Mouse (Mus musculus) ES-Bruce4 (cell line): ENCODE measurements around the gene Jsrp1. TPM values are rescaled to one million over a fixed set of nuclear protein-coding genes. Genes with fewer than 3 reads are reported as not detected.

ENCODE experiments used
- H3K27ac ChIP-seq: 2 replicates; pipeline ENCODE4 v1.5.1; 2012; ENCODE audit warnings: low read length, inconsistent platforms; ENCODE audit not compliant: insufficient read depth
- H3K27me3 ChIP-seq: 2 replicates; pipeline ENCODE4 v1.6.1; 2012; ENCODE audit warnings: mild to moderate bottlenecking, low read length, inconsistent platforms; ENCODE audit not compliant: control insufficient read depth, poor library complexity, insufficient read depth, severe bottlenecking
- H3K36me3 ChIP-seq: 2 replicates; pipeline ENCODE4 v1.6.1; 2012; ENCODE audit warnings: inconsistent platforms, mild to moderate bottlenecking, low read length, moderate library complexity; ENCODE audit not compliant: control insufficient read depth, poor library complexity, insufficient read depth, severe bottlenecking
- H3K4me1 ChIP-seq: one replicate; pipeline ENCODE4 v1.8.1; 2011; ENCODE audit warnings: low read length; ENCODE audit not compliant: control insufficient read depth, insufficient read depth
- H3K4me3 ChIP-seq: 2 replicates; pipeline ENCODE4 v1.5.1; 2011; ENCODE audit warnings: low read depth, mild to moderate bottlenecking, low read length
- H3K9ac ChIP-seq: 2 replicates; pipeline ENCODE4 v1.6.1; 2012; ENCODE audit warnings: low read depth, mild to moderate bottlenecking, inconsistent platforms; ENCODE audit not compliant: poor library complexity, severe bottlenecking
- H3K9me3 ChIP-seq: replicated peaks from 2 replicates; pipeline ENCODE4 v1.6.1; 2012; ENCODE audit warnings: mild to moderate bottlenecking, low read length, inconsistent platforms; ENCODE audit not compliant: control insufficient read depth, poor library complexity, insufficient read depth, severe bottlenecking
- CTCF ChIP-seq: IDR thresholded peaks from one replicate; pipeline ENCODE4 v1.8.1; 2011; ENCODE audit warnings: low read depth, low read length
- EP300 ChIP-seq: IDR thresholded peaks from 2 replicates; pipeline ENCODE4 v1.6.1; 2011; ENCODE audit warnings: low read depth, low read length; ENCODE audit not compliant: insufficient read depth
- POLR2A ChIP-seq: IDR thresholded peaks from one replicate; pipeline ENCODE4 v1.8.1; 2011; ENCODE audit warnings: low read length; ENCODE audit not compliant: insufficient read depth
- polyA plus RNA-seq: library from polyadenylated mRNA; stranded (reverse); fragments of >200 nt; gene quantifications from 2 replicates; pipeline ENCODE4 v1.2.4, GENCODE M21; 2011; ENCODE audit warnings: low read depth; ENCODE audit not compliant: missing spikeins, insufficient read depth, insufficient read length

Jsrp1 gene
- polyA plus RNA-seq, 1 experiment, result 0.85 TPM

GRCm38 (mm10) chr10:80808099-80808984 is 5.0 kb downstream of the Jsrp1 start:
- Histone ChIP-seq H3K4me3 (peak overlapping the region; percentile 5), H3K4me1 (peaks cover 3% of the 10 kb centered on the region), H3K9ac (peak overlapping the region; percentile 60), H3K27ac (no peak overlapping the region), H3K27me3 (no peaks in the 10 kb centered on the region), H3K9me3 (no peaks in the 10 kb centered on the region), H3K36me3 (peaks cover 5% of the 10 kb centered on the region)
- no peak for TF ChIP-seq CTCF
- TF ChIP-seq POLR2A, result no peak
- TF ChIP-seq EP300, result no peak

DNA sequence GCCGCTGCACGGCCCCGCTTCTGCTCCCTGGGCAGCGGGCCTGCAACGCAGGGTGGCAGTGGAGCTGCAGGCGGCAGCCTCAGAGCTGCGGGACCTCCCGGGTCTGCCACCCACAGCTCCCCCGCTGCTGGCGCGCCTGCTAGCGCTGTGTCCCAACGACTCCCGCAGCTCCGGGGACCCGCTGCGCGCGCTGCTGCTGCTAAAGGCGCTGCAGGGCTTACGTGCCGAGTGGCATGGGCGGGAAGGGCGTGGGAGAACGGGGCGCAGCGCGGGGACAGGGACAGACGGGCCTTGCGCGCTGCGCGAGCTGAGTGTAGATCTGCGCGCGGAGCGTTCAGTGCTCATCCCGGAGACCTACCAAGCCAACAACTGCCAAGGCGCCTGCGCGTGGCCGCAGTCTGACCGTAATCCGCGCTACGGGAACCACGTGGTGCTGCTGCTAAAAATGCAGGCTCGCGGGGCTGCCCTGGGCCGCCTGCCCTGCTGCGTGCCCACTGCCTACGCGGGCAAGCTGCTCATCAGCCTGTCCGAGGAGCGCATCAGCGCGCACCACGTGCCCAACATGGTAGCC is 6.2 kb downstream of the Jsrp1 start:
- no peaks in the 10 kb centered on the region for H3K27me3 ChIP-seq
- H3K4me3 ChIP-seq, result peak overlapping the region; percentile 70
- no peak for TF ChIP-seq EP300
- peak overlapping the region; percentile 57 for H3K9ac ChIP-seq
- H3K4me1 ChIP-seq, result peaks cover 3% of the 10 kb centered on the region
- H3K9me3 ChIP-seq, result no peaks in the 10 kb centered on the region
- peaks cover 13% of the 10 kb centered on the region for H3K36me3 ChIP-seq
- no peak overlapping the region for H3K27ac ChIP-seq

GRCm38 (mm10) chr10:80806341-80807056 is 6.8 kb downstream of the Jsrp1 start:
- Histone ChIP-seq H3K27ac (no peak overlapping the region), H3K27me3 (no peaks in the 10 kb centered on the region), H3K4me3 (peak overlapping the region; percentile 70), H3K36me3 (peaks cover 14% of the 10 kb centered on the region), H3K4me1 (peaks cover 3% of the 10 kb centered on the region), H3K9ac (peak overlapping the region; percentile 57), H3K9me3 (no peaks in the 10 kb centered on the region)
- TF ChIP-seq POLR2A, result no peak

DNA sequence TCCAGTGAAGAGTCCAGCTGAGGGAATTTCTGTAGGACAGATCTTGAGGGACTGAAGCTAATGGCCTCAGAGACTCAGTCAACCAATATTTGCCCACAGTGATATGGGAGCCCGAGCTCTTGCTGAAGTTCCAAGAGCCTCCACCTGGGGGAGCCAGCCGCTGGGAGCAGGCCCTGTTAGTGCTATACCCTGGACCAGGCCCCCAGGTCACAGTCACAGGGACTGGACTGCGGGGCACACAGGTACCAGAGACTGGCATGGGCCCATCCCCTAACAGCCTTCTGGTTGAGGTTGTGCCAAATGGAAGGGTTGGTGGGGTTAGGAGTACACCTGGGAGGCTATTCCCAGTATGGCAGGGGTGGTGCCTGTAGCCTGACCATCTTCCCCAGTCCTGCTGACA is 7.4 kb downstream of the Jsrp1 start:
- peaks cover 3% of the 10 kb centered on the region for H3K4me1 ChIP-seq
- no peak overlapping the region for H3K9ac ChIP-seq
- H3K4me3 ChIP-seq, result peak overlapping the region; percentile 70
- no peaks in the 10 kb centered on the region for H3K9me3 ChIP-seq
- H3K36me3 ChIP-seq, result peaks cover 20% of the 10 kb centered on the region
- no peak overlapping the region for H3K27ac ChIP-seq
- no peaks in the 10 kb centered on the region for H3K27me3 ChIP-seq
- no peak for TF ChIP-seq EP300
- TF ChIP-seq CTCF, result peak; percentile 70

DNA sequence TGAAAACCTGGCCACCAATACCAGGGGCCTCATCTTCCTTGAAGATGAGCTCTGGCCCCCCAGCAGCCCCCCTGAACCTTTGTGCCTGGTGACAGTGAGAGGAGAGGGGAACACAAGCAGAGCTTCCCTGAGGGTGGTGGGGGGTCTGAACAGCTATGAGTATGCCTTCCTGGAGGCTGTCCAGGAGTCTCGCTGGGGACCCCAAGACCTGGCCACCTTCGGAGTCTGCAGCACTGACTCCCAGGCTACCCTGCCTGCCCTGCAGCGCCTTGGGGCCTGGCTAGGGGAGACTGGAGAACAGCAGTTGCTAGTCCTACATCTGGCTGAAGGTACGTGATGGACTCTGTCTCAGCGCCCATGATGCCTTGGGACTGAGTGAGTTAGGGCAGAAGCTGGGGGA is 8.0 kb downstream of the Jsrp1 start:
- H3K27ac ChIP-seq, result no peak overlapping the region
- H3K9ac ChIP-seq, result no peak overlapping the region
- H3K9me3 ChIP-seq, result no peaks in the 10 kb centered on the region
- H3K4me1 ChIP-seq, result peaks cover 3% of the 10 kb centered on the region
- H3K27me3 ChIP-seq, result no peaks in the 10 kb centered on the region
- TF ChIP-seq CTCF (no peak), EP300 (no peak), POLR2A (no peak)
- peaks cover 20% of the 10 kb centered on the region for H3K36me3 ChIP-seq
- H3K4me3 ChIP-seq, result no peak overlapping the region

GRCm38 (mm10) chr10:80804916-80805315 is 8.4 kb downstream of the Jsrp1 start, which contains the start of gene Amh:
Amh (plus strand) TSS chr10:80805243.
- Histone ChIP-seq H3K36me3 (peaks cover 20% of the 10 kb centered on the region), H3K27me3 (no peaks in the 10 kb centered on the region), H3K9ac (no peak within 1 kb of the TSS), H3K4me1 (peaks cover 3% of the 10 kb centered on the region), H3K9me3 (no peaks in the 10 kb centered on the region), H3K27ac (no peak within 1 kb of the TSS), H3K4me3 (no peak within 1 kb of the TSS; the same call in 1 of the 2 replicates)
- TF ChIP-seq CTCF (no peak), POLR2A (no peak), EP300 (no peak)
